Mouse (Mus musculus) MEL (cell line): ENCODE measurements around the gene Ppp2r5a. TPM values are rescaled to one million over a fixed set of nuclear protein-coding genes. Genes with fewer than 3 reads are reported as not detected.
"Not testable (repeated sequence)": the region's sequence is repeated elsewhere in the genome, so short reads cannot be mapped to it uniquely, and the experiment has no call there.

ENCODE experiments used
- DNase-seq: peaks from one replicate; pipeline ENCODE4 v3.0.0; 2011; ENCODE audit warnings: low read depth, low spot score
- H3K27ac ChIP-seq: 2 replicates; pipeline ENCODE4 v1.5.1; 2012; ENCODE audit warnings: low read depth, mild to moderate bottlenecking, control low read depth, low read length, moderate library complexity; ENCODE audit not compliant: control insufficient read depth
- H3K27me3 ChIP-seq, 2 experiments: fragments of 150-350 bp in 1 of 2; sonication (generic) in 1 of 2; 2 replicates each; pipeline ENCODE4 v1.6.1; 2012; ENCODE audit warnings: low read length in 2 of 2, mild to moderate bottlenecking in 2 of 2, improper control_type of control experiment in 1 of 2, moderate library complexity in 1 of 2; ENCODE audit not compliant: insufficient read depth in 2 of 2, control insufficient read depth in 1 of 2
- H3K36me3 ChIP-seq, 2 experiments: 2 replicates each; pipeline ENCODE4 v1.6.1; 2012 to 2014; ENCODE audit warnings: low read length in 2 of 2, improper control_type of control experiment in 1 of 2, inconsistent platforms in 1 of 2, mild to moderate bottlenecking in 1 of 2; ENCODE audit not compliant: insufficient read depth in 2 of 2, control insufficient read depth in 1 of 2
- H3K4me1 ChIP-seq, 2 experiments: fragments of 150-350 bp in 1 of 2; sonication (generic) in 1 of 2; 2 replicates each; pipeline ENCODE4 v1.6.1; 2012; ENCODE audit warnings: low read length in 2 of 2, improper control_type of control experiment in 1 of 2, mild to moderate bottlenecking in 1 of 2; ENCODE audit not compliant: insufficient read depth in 2 of 2, control insufficient read depth in 1 of 2
- H3K4me3 ChIP-seq, 2 experiments: fragments of 150-350 bp in 1 of 2; sonication (generic) in 1 of 2; 2 replicates each; pipeline ENCODE4 v1.5.1; 2012; ENCODE audit warnings: low read depth in 2 of 2, low read length in 2 of 2, mild to moderate bottlenecking in 2 of 2, moderate library complexity in 2 of 2, control low read depth in 1 of 2, improper control_type of control experiment in 1 of 2; ENCODE audit not compliant: control insufficient read depth in 1 of 2, insufficient read depth in 1 of 2
- H3K79me2 ChIP-seq: 2 replicates; pipeline ENCODE4 v1.6.1; 2012; ENCODE audit warnings: mild to moderate bottlenecking, low read length, moderate library complexity; ENCODE audit not compliant: control insufficient read depth, poor library complexity, insufficient read depth
- H3K9ac ChIP-seq: 2 replicates; pipeline ENCODE4 v1.6.1; 2012; ENCODE audit warnings: low read depth, mild to moderate bottlenecking, control low read depth, low read length, moderate library complexity; ENCODE audit not compliant: control insufficient read depth, poor library complexity, severe bottlenecking
- H3K9me3 ChIP-seq: fragments of 150-350 bp; sonication (generic); replicated peaks from 2 replicates; pipeline ENCODE4 v1.6.1; 2012; ENCODE audit warnings: mild to moderate bottlenecking, low read length, improper control_type of control experiment, moderate library complexity; ENCODE audit not compliant: insufficient read depth
- EP300 ChIP-seq, 2 experiments: IDR thresholded peaks; 2 replicates each; pipeline ENCODE4 v1.6.1; 2011; ENCODE audit warnings: improper control_type of control experiment in 2 of 2, low read length in 2 of 2, low read depth in 1 of 2, mild to moderate bottlenecking in 1 of 2
- ETS1 ChIP-seq: IDR thresholded peaks from 2 replicates; pipeline ENCODE4 v1.6.1; 2012; ENCODE audit warnings: low read depth, mild to moderate bottlenecking, inconsistent platforms, low read length, improper control_type of control experiment, moderate library complexity
- GATA1 ChIP-seq: IDR thresholded peaks from 2 replicates; pipeline ENCODE4 v1.6.1; 2011; ENCODE audit warnings: low read depth, low read length, improper control_type of control experiment
- HCFC1 ChIP-seq: IDR thresholded peaks from 2 replicates; pipeline ENCODE4 v1.6.1; 2012; ENCODE audit warnings: low read depth, mild to moderate bottlenecking, inconsistent platforms, low read length, improper control_type of control experiment, moderate library complexity
- MEF2A ChIP-seq: IDR thresholded peaks from 2 replicates; pipeline ENCODE4 v1.6.1; 2014; ENCODE audit warnings: low read depth, mild to moderate bottlenecking, inconsistent platforms, low read length, improper control_type of control experiment; ENCODE audit not compliant: poor library complexity, insufficient replicate concordance, severe bottlenecking; ENCODE audit errors: extremely low read depth
- NRF1 ChIP-seq: IDR thresholded peaks from 2 replicates; pipeline ENCODE4 v1.6.1; 2014; ENCODE audit warnings: low read depth, mild to moderate bottlenecking, inconsistent platforms, low read length, improper control_type of control experiment, moderate library complexity; ENCODE audit not compliant: poor library complexity, insufficient read depth, severe bottlenecking
- TCF12 ChIP-seq: IDR thresholded peaks from 2 replicates; pipeline ENCODE4 v1.6.1; 2014; ENCODE audit warnings: low read depth, mild to moderate bottlenecking, inconsistent platforms, low read length, improper control_type of control experiment, moderate library complexity
- USF1 ChIP-seq: IDR thresholded peaks from 2 replicates; pipeline ENCODE4 v1.6.1; 2014; ENCODE audit warnings: low read depth, mild to moderate bottlenecking, inconsistent platforms, low read length, improper control_type of control experiment, moderate library complexity
- polyA plus RNA-seq, 2 experiments: library from polyadenylated mRNA; stranded (reverse) in 1 of 2; unstranded in 1 of 2; fragments of >175 nt in 1 of 2; fragments of >200 nt in 1 of 2; gene quantifications; 2 replicates each; pipeline versions ENCODE4 v1.2.1 to v1.2.4; 2012; ENCODE audit warnings: low replicate concordance in 2 of 2, low read depth in 1 of 2; ENCODE audit not compliant: insufficient read length in 2 of 2, insufficient read depth in 1 of 2, missing spikeins in 1 of 2
- total RNA-seq: library from RNA; depleted of rRNA; stranded (reverse); fragments of 300-350 nt; gene quantifications from 2 replicates; pipeline ENCODE4 v1.2.3, GENCODE M21; 2012

The Ppp2r5a gene
- total and polyA plus RNA-seq, 3 experiments: 46.6 to 48.6 TPM; not detected in 1

DNA sequence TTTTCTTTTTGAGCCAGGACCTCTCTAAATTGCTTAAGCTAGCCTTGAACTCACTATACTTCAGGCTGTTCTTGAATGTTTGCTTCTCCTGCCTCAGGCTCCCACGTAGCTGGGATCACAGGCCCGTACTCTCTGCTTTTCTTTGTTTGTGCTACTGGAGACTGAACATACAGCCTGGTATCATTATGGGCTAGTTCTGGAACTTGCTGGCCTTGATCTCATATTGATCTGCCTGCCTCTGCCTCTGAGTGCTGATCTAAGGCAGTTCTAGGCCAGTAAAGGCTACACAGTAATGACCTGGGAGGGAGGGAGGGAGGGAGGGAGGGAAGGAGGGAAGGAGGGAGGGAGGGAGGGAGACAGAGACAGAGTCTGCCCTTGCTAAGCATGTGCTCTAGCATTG is 20.1 kb upstream of the Ppp2r5a start:
- Histone ChIP-seq H3K27me3 (no peaks in the 10 kb centered on the region), H3K9me3 (no peaks in the 10 kb centered on the region), H3K4me3 (no peak overlapping the region), H3K79me2 (no peaks in the 10 kb centered on the region), H3K27ac (no peak overlapping the region), H3K36me3 (peaks cover 0 to 10% of the 10 kb centered on the region in 2 experiments; a peak in 2 of 4 replicates), H3K9ac (no peak overlapping the region)
- DNase-seq: no peak
- no peak for TF ChIP-seq MEF2A
- TF ChIP-seq USF1: no peak
- no peak for TF ChIP-seq TCF12
- no peak for TF ChIP-seq GATA1
- TF ChIP-seq, all 39 proteins: peak for 0
- H3K4me1 ChIP-seq: peaks cover 21 to 33% of the 10 kb centered on the region in 2 experiments

DNA sequence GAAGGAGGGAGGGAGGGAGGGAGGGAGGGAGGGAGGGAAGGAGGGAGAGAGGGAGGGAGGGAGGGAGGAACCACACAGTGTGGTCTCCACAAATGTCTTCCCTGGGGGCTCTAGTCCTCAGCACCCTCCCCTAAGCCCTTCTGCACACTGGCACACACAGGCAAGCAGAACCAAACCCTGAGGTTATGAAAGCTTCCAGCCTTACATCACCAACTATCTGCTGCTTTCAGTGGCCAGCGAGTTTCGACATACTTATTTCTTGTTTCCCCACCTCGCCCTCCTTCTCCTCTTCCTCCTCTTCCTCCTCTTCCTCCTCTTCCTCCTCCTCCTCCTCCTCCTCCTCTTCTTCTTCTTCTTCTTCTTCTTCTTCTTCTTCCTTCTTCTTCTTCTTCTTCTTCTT is 19.6 kb upstream of the Ppp2r5a start:
- H3K27me3 ChIP-seq, H3K9me3 ChIP-seq, H3K27ac ChIP-seq, H3K36me3 ChIP-seq, H3K79me2 ChIP-seq, DNase-seq, H3K4me3 ChIP-seq, H3K9ac ChIP-seq: not testable (repeated sequence)
- peaks cover 21 to 33% of the 10 kb centered on the region in 2 experiments for H3K4me1 ChIP-seq

DNA sequence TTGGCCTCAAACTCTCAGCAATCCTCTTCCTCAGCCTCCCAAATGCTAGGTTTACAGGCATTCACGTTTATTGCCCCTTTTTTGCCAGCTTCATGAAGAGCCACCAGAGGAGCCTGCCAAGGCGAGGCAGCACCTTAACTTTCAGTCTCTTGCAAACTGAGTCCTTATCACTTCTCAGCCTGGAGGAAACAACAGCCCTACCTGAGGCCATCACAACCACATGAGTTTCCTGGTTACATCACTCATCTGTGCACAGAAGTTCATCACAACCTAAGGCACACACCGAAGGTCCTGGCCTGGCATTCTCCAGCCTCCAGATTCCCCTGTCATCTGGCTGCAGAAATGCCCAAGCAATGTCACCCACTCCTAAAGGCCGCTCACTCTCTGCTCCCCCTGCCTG is 19.1 kb upstream of the Ppp2r5a start:
- H3K4me3 ChIP-seq: no peak overlapping the region
- H3K9ac ChIP-seq: no peak overlapping the region
- no peaks in the 10 kb centered on the region for H3K79me2 ChIP-seq
- no peak for DNase-seq
- H3K36me3 ChIP-seq: peaks cover 0 to 10% of the 10 kb centered on the region in 2 experiments; a peak in 2 of 4 replicates
- H3K9me3 ChIP-seq: no peaks in the 10 kb centered on the region
- peak in 1 of 2 experiments; percentile 16; a peak in 1 of 4 replicates for TF ChIP-seq EP300 (IDR thresholded peaks at IDR 0.05; ENCODE audit: low read depth in 1 of 2, low read length in 2 of 2)
- no peak for TF ChIP-seq HCFC1
- TF ChIP-seq NRF1: no peak
- TF ChIP-seq ETS1: 0 out of 2 replicates have a peak, but pooled peaks have one; percentile 34
- no peaks in the 10 kb centered on the region for H3K27me3 ChIP-seq
- H3K27ac ChIP-seq: no peak overlapping the region
- peaks cover 21 to 33% of the 10 kb centered on the region in 2 experiments for H3K4me1 ChIP-seq
